Mouse (Mus musculus): Measurements from ENCODE around the gene Map2k6.
A peak's percentile ranks its signal among the peaks of the same experiment; 100 is the strongest.

DNA sequence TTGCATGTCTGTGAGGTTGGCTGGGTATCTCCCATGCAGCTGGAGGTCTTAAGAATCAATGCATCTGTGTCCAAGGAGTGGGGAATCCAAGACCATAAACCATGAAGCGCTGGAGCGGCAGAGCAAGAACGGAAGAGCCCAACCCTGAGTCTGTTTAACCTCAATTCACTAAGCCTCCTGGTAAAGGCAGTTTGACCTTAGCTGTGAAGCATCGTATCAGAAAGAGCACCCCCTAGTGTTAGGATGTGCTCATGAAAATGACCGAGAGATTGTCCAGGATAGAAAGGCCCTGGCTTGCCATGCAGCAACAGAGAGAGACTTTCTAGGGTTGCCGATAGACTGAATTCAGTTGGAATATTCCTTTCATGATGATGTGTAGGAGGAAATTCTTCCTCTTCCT lies 84.2 kb downstream of the Map2k6 start:
- TF ChIP-seq CTCF (IDR thresholded peaks at IDR 0.05; ENCODE audit: low read depth) (peak; percentile 87), EP300 (IDR thresholded peaks at IDR 0.05; ENCODE audit: low read depth) (no peak)
